ENCODE assay signal across 9 mouse cellular contexts in genomic region chr4:88537328-88537727, GRCm38 (mm10). TPM values are rescaled to one million over a fixed set of nuclear protein-coding genes. Genes with fewer than 3 reads are reported as not detected.
DNase-seq lines count a peak whose midpoint lies in the region; ATAC-seq lines count a peak whose summit lies in the region.
"Had no signal": no experiment of that assay in that cellular context is flagged by ENCODE, and none has a peak within 500 bp of the region (broad histone marks: within the 10 kb centered on the region; RNA-seq: fewer than 3 reads in every experiment).

No protein-coding gene starts in this region.

- no peaks in the 10 kb centered on the region for H3K27me3 ChIP-seq in kidney, embryonic 16.5 days (ENCODE audit: insufficient read depth, low read length)
- no peaks in the 10 kb centered on the region for H3K27me3 ChIP-seq in megakaryocyte, embryonic 14.5 days (replicated peaks)

- peak; percentile 6 for DNase-seq in kidney, adult 18-20 months
- peak; percentile 94 for DNase-seq in adipocyte (ENCODE audit: low spot score)
- DNase-seq in heart, postnatal 25 days (ENCODE audit: low spot score): peak; percentile 31
- DNase-seq in right cerebral cortex, postnatal 4 days: no peak
- DNase-seq in frontal cortex, postnatal 36 days (ENCODE audit: low spot score in 2 of 2): no peak
- DNase-seq in ovary, postnatal 14 days (ENCODE audit: low spot score): no peak

- H3K9me3 ChIP-seq in kidney, embryonic 16.5 days (ENCODE audit: low read length): no peaks in the 10 kb centered on the region
- H3K9me3 ChIP-seq in megakaryocyte, embryonic 14.5 days: no peaks in the 10 kb centered on the region

- H3K9ac ChIP-seq in kidney, embryonic 16.5 days (replicated peaks; ENCODE audit: low read length): no peak overlapping the region

- no peak overlapping the region for H3K4me2 ChIP-seq in kidney, embryonic 16.5 days (replicated peaks; ENCODE audit: low read depth, low read length)

- no peaks in the 10 kb centered on the region for H3K4me1 ChIP-seq in kidney, embryonic 16.5 days (ENCODE audit: insufficient read depth, low read length)
- H3K4me1 ChIP-seq in megakaryocyte, embryonic 14.5 days: peaks cover 48% of the 10 kb centered on the region

- H3K4me3 ChIP-seq in kidney, embryonic 16.5 days (ENCODE audit: low read length): no peak overlapping the region
- peak overlapping the region; percentile 82 for H3K4me3 ChIP-seq in megakaryocyte, embryonic 14.5 days (replicated peaks)

- no peak overlapping the region for H3K27ac ChIP-seq in kidney, embryonic 16.5 days (ENCODE audit: low read length)

- ATAC-seq in kidney, embryonic 16.5 days (ENCODE audit: low FRiP score, low TSS enrichment): no peak

- no peaks in the 10 kb centered on the region for H3K36me3 ChIP-seq in kidney, embryonic 16.5 days (ENCODE audit: insufficient read depth, low read length)
- H3K36me3 ChIP-seq in megakaryocyte, embryonic 14.5 days (replicated peaks; ENCODE audit: low read length): no peaks in the 10 kb centered on the region

- intact Hi-C loops in heart, postnatal 25 days (cut with DNase I): no loop called here

- 60% methylated on average over 12 of the region's 12 CpGs for WGBS in kidney, embryonic 16.5 days

RNA-seq across cellular contexts. Expression of gene Ifnb1, which starts 14.8 kb away (rescaled TPM):
- not detected in 2 replicates for polyA plus RNA-seq in kidney, embryonic 16.5 days (2015; fragmentation: Nextera tagmentation; extraction: Ambion mirVana)
- total RNA-seq in heart, postnatal 25 days (2021): not detected
- polyA plus RNA-seq in megakaryocyte, embryonic 14.5 days (2012; ENCODE audit: insufficient read depth, low replicate concordance): not detected in 2 replicates
- polyA plus RNA-seq: neural tube, embryonic 14.5 days had no signal

RNA-seq across cellular contexts. Expression of gene Ifna15, which starts 20.7 kb away (rescaled TPM):
- polyA plus RNA-seq in kidney, embryonic 16.5 days (2015; fragmentation: Nextera tagmentation; extraction: Ambion mirVana): not detected in 2 replicates
- not detected for total RNA-seq in heart, postnatal 25 days (2021)
- not detected in 2 replicates for polyA plus RNA-seq in megakaryocyte, embryonic 14.5 days (2012; ENCODE audit: insufficient read depth, low replicate concordance)
- polyA plus RNA-seq: neural tube, embryonic 14.5 days had no signal

RNA-seq across cellular contexts. Expression of gene Ifna14, which starts 34.3 kb away (rescaled TPM):
- polyA plus RNA-seq in kidney, embryonic 16.5 days (2015; fragmentation: Nextera tagmentation; extraction: Ambion mirVana): not detected in 2 replicates
- not detected for total RNA-seq in heart, postnatal 25 days (2021)
- polyA plus RNA-seq in megakaryocyte, embryonic 14.5 days (2012; ENCODE audit: insufficient read depth, low replicate concordance): not detected in 2 replicates
- polyA plus RNA-seq: neural tube, embryonic 14.5 days had no signal

RNA-seq across cellular contexts. Expression of gene Ifna9, which starts 54.9 kb away (rescaled TPM):
- polyA plus RNA-seq in kidney, embryonic 16.5 days (2015; fragmentation: Nextera tagmentation; extraction: Ambion mirVana): not detected in 2 replicates
- not detected for total RNA-seq in heart, postnatal 25 days (2021)
- not detected in 2 replicates for polyA plus RNA-seq in megakaryocyte, embryonic 14.5 days (2012; ENCODE audit: insufficient read depth, low replicate concordance)
- polyA plus RNA-seq: neural tube, embryonic 14.5 days had no signal

Comparison
In these comparisons a context has a peak if more than half of its experiments do, and no peak if none do; other contexts are left out.
1. DNase-seq: peak in kidney, adult 18-20 months (single experiment), adipocyte (single experiment) and heart, postnatal 25 days (single experiment); none in right cerebral cortex, postnatal 4 days (single experiment), frontal cortex, postnatal 36 days (0 of 2) and ovary, postnatal 14 days (single experiment).